Mouse (Mus musculus): Measurements from ENCODE around the gene Rbbp6.
A peak's percentile ranks its signal among the peaks of the same experiment; 100 is the strongest.

The Rbbp6 gene

DNA sequence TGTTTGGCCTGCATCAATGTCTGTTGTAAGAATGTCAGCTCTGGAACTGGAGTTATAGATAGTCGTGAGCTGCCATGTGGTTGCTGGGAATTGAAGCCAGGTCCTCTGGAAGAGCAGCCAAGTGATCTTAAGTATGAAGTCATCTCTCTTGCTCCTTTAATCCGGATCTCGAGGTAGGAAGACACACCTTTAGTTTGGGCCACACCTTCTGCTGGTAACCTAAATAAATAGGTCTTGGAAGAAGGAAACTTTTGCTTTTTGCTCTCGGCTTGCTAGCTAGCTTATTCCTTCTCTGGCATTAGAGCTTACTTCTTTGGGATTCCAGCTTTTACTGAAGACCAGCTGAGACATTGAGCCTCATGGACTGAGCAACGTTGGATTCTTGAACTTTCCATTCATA is at the start of gene Rbbp6:
Gene Rbbp6, plus strand, starts transcription at position 301 of the 400 bp plus-strand sequence.
- no peak for DNase-seq (ENCODE audit: low read depth, low spot score)

DNA sequence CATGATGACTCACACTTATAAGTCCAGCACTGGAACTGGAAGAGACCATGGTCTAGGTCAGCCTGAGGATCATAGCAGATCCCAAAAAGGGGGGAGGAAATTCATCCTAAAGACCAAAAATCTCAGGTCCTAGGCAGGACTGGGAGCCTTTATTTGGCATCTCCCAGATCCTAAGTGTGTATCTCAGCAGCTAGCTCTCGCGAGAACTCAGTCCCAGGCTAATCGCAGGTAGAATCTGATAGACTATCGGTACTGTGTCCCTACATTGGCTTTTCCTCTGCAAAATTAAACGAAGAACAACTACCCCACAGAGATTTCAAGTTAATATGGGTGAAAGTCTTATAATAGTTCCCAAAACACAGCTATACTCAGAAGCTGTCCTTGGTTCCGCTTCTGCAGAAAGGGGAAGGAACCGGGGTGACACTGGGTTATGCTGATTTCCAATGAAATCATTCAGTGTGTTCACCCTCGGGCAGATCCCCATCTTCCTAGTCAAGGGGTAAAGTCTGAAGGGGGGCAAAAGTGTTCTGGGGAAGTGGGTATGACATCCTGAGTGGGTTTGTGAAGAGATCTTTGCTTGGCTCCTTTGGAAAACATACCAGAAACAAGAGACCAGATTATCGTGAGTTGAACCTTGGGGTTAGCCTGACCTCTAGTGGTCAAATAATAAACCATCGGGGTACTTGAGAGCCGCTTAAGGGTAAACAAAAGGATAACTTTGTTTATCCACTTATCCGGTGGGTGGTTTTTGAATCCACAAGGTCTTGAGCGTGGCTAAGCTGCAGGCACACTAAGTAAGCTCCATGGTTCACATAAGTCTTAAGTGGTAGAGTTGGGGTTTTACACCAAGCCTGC is 45.5 kb upstream of the Rbbp6 start:
- peak; percentile 74 for DNase-seq (ENCODE audit: low read depth, low spot score)

DNA sequence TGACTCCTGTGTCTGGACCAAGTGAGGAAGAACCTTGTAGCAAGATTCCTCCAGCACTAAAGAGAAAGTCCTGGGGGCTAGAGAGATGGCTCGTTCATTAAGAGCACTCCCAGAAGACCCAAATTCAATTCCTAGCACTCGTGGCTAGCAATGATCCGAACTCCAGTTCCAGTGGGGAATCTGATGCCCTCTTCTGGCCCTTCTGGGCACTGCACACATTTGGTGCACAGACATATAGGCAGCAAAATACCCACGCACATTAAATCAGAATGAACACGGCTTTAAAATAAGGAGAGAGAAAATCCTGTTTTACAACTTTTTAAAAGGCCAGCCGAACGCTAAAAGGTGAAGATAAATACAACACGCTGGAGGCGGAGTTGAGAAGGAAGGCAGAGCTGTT is 43.9 kb upstream of the Rbbp6 start:
- peak; percentile 56 for DNase-seq (ENCODE audit: low read depth, low spot score)

DNA sequence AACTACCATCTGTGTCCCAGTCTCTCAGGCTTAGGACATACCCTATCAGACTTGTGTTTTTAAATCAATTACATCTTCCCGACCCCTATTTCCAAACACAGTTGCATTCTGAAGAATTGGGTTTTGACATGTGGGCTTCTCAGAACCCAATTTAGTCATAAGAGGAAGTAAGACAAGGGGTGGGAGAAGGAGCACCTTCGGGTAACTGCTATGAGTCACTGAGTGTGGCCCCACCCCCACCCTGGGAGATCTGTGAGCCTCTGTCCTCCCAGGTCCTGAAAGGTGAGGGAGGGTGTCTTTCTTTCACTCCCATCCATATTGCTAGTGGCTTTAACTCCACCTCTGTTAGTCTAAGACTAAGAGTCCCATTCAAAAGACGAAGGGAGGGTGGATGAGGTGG is 41.2 kb upstream of the Rbbp6 start:
- no peak for DNase-seq (ENCODE audit: low read depth, low spot score)

DNA sequence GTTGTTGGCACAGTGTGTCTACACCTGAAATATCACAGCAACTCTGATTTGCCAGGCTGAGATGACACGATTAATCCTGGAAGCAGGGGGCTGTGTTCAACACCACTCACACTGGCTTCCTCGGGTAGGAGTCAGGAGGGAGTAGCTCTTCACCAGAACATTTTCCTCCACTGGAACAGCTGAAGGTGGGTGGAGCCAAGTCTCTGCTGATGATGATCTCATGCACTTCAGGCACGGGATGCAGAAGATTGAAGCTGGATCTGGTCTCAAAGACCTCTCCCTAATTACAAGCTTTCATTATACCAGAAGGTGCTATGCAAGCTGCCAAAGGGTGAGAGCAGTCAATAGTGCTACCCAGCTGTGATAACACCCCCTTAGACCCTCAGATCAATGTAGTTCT is 35.0 kb upstream of the Rbbp6 start:
- no peak for DNase-seq (ENCODE audit: low read depth, low spot score)

DNA sequence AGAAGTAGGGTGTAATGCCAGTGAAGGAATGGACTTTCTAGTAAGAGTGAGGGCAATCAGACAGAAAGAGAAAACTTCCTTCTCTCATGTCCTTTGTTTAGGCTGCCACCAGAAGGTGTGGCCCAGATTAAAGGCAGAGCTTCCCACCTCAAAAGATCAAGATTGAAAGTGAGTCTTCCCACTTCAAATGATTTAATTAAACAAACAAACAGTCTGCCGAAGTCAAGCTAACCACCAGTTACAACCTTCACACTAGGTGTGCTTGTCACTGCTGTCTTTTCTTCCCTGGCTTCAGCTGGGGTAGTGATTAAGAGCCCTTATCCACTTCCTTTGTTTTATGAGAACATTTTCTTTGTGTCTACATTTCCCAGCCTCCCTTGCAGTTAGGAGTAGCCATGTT is 33.3 kb upstream of the Rbbp6 start:
- DNase-seq (ENCODE audit: low read depth, low spot score) = no peak

DNA sequence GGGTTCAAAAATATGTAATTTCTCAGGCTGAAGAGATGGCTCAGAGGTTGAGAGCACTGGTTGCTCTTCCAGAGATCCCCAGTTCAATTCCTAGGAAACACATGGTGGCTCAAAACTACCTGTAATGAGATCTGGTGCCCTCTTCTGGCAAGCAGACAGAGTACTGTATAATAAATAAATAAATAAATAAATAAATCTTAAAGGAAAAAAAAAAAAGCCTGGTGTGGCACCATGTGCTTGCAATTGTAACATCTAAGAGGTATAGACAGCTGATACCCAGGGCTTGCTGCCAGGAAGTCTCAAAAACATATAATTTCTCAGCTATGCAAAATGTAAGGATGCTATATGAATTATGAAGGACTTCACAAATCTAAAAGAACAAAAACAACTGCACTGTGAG is 28.9 kb upstream of the Rbbp6 start:
- DNase-seq (ENCODE audit: low read depth, low spot score) = no peak

DNA sequence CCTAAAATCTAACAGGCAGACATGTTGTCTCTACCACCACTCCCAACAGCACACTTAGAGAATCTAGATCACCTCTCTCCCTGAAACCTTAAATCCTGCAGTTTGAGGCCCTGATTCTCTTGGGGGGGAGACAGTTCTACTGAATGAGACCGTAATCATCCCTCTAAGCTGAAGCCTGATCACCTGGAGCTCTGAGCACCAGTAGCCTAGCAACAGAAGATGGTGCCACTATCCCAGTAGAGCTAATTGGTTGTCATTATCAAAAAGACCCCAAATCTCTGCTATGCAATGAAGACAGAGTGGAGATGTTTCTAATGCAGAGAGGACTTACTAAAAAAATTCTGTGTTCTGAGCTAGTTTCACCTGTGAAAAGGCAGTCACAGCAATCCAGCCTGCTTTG is 27.3 kb upstream of the Rbbp6 start:
- DNase-seq (ENCODE audit: low read depth, low spot score) = no peak

DNA sequence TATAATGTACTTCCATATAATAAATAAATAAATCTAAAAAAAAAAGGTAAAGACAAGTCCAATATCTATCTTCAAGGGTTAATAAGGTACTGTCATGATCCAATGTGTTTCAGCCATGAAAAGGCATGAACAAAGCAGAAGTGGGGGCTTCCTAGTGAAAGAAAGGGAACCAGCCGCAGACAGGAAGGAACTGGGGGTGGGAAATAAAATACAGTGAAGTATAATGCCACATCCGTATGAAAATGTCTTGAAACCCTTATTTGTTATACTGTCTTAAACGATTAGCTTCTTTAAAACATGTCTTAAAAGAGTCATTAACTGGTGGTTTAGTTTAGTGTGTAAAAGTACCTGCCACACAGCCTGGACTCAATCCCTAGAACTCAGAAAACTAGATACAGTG is 26.3 kb upstream of the Rbbp6 start:
- no peak for DNase-seq (ENCODE audit: low read depth, low spot score)

DNA sequence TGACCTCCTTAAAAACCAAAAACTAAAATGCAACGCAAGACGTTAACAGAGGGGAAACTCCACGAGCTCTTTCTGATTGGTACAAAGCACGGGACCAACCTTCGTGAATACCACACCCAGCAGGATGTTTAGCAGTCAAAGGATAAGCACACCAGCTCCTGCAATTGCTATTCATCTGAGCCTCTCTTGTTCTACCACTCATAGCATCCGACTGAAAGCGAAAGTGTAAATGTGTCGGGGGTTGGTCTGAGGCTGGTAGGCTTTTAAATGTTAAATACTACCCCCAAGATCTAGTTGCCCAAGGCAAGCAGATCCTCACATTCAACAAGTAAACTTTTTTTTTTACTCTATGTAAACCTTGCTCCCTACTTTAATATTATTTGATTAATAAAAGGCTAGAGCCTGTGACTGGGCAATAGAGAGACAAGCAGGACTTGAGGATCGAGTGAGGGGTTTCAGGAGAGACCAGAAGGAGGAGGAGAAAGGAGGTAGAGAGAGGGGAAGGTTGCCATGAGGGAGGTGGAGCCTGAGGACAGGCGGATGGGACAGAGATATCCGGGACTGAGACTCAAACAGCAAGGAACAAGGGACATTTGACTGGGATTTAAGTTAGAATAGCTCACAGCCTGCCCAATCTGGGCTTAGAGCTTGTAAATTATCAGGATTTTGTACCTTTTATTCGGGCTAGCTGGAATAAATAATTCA is 25.0 kb upstream of the Rbbp6 start:
- peak; percentile 70 for DNase-seq (ENCODE audit: low read depth, low spot score)

DNA sequence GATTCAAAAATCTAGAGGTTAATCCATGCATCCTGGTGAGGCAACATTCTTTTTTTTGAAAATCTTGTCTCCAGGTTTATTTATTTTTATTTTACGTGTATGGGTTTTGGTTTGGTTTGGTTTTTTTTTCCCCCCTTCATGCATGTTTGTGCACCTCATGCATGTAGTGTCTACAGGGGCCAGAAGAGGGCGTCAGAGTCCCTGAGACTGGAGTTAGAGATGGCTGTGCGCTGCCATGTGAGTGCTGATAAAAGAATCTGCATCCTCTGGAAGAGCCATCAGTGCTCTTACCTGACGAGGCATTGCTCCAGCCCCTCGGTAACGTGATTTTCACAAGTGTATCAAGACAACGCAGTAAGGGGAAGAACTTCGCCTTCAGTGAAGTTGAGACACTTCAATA is 23.4 kb upstream of the Rbbp6 start:
- peak; percentile 76 for DNase-seq (ENCODE audit: low read depth, low spot score)

DNA sequence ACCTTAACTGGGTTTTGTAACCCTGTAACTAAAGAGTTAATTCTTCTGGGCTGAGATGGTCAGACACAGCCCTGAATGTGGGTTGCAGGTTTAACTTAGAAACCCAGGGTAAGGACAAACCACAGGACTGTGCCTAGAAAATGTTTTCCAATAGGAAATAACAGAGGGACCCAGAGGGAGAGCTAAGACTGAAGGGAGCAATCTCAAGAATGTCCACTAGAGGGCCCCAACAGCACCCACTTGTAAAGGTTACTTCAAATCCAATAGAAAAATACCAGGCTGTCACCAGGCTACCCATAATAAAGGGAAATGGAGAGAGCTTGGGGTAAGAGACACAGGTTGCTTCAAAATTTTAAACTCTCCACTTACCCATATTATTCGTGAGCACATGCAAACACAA is 20.3 kb upstream of the Rbbp6 start:
- DNase-seq (ENCODE audit: low read depth, low spot score) = peak; percentile 85

DNA sequence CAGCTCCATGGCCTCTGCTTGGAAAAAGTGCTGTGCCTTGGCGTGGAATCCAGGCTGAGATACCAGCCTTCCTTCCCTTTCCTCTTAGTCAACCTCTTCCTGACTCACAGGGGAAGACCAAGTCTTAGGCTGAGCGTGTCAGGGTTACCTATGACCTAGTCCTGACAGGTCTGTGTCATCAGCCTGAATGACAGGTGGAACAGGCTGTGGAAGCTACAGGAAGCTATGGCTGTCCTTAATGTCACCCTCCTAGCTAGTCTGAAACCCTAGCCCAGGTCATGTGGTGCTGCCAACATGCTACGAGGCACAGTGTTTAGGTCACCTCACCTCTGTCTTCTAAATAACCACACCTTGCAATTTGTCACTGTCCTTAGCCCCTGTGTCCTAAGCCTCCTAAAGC is 16.2 kb upstream of the Rbbp6 start:
- DNase-seq (ENCODE audit: low read depth, low spot score) = no peak

DNA sequence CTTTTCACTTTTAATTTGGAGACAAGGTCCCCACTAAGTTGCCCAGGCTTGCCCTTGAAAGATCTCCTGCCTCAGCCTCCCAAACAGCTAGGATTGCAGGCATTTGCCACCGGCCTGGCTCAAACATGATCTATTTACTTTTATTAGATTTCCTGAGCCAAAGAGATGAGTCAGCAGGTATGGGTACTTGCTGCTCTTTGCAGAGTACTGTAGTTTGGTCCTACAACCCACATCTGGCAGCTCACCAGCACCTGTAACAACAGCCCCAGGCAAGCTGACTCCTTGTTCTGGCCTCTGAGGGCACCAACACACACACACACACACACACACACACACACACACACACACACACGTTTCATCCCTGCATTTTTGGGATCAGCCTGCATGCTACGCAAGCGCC is 14.0 kb upstream of the Rbbp6 start:
- DNase-seq (ENCODE audit: low read depth, low spot score) = no peak

DNA sequence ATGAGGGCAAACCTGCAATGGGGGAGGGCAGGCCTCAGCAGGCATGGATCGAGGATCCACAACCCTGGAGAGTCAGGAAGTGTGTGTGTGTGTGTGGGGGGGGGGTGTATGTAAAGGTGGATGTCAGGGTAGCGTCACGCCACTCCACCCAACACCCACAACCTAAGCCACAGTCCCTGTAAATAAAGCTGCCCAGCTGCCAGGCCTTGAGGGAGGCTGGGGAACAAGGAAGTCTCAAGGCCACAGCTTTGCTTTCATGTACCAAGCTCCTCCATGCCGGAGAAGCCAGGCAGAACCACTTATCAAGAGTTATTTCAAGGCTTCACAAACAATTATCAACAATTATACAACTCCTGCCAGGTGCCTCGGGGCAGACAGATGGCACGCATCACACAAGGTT is 13.4 kb upstream of the Rbbp6 start:
- no peak for DNase-seq (ENCODE audit: low read depth, low spot score)

DNA sequence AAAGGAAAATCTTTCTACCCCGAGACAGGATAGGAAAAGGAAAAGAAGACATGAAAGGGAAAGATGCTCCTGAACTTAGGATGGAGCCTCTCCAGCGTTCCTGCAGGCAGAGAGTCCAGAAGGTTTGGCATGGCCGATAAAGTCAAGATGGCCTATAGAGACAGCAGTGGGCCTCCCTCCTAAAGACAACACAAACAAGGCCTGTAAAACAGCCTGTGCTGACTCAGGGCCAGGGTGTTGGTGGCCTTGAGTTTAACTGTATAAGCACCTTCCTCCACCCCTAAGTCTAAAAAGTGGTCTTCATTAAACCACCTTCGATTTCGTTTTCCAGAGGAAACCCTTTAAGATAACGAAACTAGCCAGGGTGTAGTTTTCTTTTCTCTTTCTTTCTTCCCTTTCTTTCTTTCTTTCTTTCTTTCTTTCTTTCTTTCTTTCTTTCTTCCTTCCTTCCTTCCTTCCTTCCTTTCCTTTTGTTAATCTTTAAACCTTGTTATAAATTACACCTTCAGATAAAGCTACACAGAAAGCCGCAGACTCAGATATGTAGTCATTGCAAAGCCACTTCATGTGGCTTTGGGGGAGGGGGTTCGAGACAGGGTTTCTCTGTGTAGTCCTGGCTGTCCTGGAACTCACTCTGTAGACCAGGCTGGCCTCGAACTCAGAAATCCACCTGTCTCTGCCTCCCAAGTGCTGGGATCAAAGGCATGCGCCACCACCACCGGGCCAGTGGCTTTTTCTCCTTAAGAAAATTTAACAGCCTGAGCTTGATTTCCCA is 10.8 kb upstream of the Rbbp6 start:
- no peak for DNase-seq (ENCODE audit: low read depth, low spot score)

DNA sequence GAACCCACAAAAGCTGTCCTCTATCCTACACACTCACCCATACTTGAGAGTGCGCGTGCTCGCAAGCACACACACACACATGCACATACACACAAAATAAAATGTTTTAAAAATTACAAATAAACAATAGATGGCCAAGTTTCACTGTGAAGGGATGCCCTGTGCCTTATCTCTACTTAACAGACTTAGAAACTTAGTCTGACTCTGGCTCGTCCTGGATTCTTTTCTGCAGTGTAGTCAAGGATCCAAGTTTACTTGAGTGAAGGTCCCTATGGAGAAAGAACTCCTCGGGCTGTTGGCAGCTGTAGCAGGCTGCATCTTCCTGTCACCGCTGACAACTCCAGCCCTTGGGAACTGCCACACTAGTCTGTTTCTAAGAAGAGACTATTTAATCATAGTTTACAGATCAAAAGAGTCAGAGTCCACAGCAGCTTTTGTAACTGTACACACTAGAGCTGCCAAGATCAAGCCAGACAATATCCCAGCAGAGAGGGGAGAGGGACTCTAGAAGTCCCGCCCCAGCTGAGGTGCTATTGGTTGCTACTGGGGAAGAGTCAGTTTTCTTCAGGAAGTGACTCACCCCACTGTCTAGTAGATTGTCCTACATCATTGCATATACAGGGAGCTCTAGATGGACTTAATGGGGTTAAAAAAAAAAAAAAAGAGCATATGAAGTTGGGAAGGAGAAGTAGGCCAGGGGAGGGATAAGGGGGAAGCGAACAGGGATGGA is 10.1 kb upstream of the Rbbp6 start:
- peak; percentile 34 for DNase-seq (ENCODE audit: low read depth, low spot score)

DNA sequence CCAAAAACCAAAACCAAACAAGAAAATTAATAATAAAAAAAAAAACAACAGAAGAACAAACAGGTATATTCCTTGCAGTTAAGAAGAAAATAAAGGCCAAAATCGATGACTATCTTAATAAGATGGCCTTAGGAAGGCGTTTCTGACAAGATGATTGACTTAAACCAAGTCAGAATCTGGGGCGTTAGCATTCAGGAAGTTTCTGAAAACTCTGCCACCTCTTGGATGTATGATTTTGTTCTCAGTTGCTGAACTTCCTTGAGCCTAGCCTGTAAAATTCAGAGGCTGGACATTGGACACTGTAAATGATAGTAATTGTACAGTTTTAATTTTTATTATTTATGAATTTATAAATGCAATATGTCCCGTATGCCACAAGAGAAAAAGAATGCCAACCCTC is 3.3 kb downstream of the Rbbp6 start:
- no peak for DNase-seq (ENCODE audit: low read depth, low spot score)

DNA sequence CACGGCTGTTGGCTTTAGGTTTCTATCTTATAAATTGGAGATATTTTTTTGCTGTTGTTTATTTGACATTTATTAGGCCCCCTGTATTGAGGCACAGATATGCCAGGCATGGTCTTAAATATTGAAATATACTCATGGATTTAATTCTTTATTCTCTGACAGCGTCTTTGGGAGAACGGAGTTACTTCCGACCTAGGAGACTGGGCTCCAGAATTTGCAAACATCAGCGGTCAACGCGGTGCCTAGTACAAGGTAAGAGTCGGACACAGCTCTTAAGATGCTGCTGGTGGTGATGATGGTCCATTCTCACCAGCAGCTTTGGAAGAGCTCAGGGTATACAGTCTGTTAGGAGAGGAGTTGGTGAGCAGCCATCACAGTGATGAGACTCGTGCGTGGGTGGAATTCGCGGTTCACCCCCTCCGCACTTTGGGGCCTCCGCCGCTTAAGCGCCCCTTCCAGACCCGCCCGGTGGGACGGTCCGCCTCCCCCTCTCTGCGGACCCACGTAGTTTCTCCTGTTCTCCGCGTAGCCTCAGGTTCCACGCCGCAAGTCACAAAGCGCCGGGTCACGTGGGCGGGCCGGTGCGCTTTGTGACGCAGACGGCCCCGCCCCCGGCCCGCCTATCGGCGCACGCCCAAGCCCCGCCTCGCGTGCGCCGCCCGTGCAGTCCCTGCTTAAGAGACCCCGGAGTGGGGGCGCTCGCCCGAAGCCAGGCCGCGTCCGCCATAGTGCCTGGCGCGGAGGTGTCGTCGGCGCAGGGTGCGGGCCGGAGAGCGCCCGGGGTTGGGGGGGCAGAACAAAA is 3.9 kb downstream of the Rbbp6 start:
- peak; percentile 98 for DNase-seq (ENCODE audit: low read depth, low spot score)

DNA sequence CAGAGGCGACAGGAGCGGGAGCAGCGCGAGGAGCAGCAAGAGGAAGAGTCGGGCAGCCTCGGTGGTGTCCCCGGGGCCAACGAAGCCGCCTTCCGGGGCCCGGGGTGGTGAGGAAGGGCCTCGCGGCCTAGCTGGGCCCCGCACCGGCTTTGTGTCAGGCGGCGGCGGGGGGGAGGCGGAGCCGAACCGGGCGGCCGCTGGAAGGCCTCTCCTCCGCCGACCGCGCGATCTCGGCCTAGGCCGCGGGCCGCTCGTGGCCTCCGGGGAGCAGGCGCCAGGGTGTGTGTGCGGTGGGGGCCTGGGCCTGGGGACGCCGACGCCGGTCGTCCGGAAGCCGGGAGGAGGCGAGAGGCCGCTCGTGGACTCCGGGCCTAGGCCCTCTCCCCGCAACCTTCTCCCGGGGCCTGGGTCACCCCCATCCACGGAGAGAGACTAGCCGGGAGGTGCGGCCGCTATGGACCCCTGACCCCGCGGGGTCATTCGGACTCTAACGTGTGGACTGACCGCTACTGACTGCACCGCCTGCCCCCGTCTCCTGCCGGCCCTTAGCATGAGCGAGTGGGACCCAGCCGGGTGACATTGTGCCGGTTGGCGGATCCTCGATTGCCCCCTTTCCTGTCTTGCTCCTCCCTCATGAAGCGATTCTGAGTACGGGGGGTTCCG is 4.8 kb downstream of the Rbbp6 start:
- DNase-seq (ENCODE audit: low read depth, low spot score) = peak; percentile 27

All from ZHBTc4 (cell line).